Mouse (Mus musculus): Measurements from ENCODE around the gene Mta1. TPM values are rescaled to one million over a fixed set of nuclear protein-coding genes. Genes with fewer than 3 reads are reported as not detected.
A peak's percentile ranks its signal among the peaks of the same experiment; 100 is the strongest.

Mta1 gene
- polyA plus RNA-seq, 1 experiment, result 101 TPM

DNA sequence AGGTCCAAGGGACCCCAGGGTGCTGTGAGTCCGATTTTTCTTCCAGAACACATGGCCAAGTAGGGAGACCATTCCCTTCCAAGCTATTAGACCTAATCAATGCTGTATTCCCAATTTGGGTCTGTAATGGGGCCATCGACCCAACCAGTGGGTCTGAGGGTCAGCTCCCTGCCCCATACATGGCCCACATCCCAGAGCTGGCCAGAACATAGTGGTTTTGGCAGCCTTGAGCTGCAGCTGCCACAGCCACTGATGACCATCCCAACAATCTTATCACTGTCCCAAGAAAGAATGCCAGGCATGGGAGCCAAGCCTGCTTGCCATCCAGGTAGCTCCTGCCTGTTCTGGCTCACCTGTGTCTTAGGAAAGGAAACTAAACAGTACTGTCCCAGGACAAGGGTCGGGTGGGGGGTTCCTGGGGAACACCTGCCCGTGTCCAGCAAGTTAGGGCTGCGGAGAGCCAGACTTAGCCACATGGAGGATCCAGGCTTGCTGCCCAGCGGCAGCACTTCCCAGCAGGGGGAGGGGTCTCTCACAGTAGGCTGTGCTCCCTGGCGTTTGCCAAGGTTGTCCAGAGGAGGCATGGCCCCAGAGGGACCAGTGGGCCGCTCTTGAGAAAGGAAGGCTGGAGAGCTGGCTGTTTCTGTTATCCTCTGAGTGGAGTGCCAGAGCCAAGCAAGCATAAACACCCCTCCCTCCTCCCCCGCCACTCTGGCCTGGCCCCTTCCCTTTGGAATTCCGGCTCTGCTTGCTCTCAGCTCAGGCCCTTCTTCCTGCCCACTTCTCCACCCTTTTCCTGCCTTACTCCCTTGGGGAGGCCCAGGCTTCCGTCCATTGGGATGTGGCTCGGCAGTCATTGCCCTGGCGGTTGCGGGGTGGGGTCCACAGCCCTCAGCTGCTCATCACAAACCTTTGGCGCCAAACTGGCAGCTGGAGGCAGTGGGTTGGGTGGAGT is 44.2 kb downstream of the Mta1 start:
- Histone ChIP-seq H3K4me2 (ENCODE audit: low read depth) (peak overlapping the region; percentile 96), H3K36me3 (ENCODE audit: control insufficient read depth, insufficient read depth) (peaks cover 23% of the 10 kb centered on the region), H3K27me3 (ENCODE audit: control insufficient read depth, insufficient read depth, insufficient read length) (no peaks in the 10 kb centered on the region), H3K4me3 (peak overlapping the region; percentile 93), H3K79me2 (ENCODE audit: control insufficient read depth, insufficient read depth) (peaks cover 33% of the 10 kb centered on the region), H3ac (ENCODE audit: control insufficient read depth, insufficient read length) (peak overlapping the region; percentile 31)
- TF ChIP-seq MYOD1 (IDR thresholded peaks at IDR 0.05; ENCODE audit: control insufficient read depth in 1 of 3, insufficient read length in 2 of 3, low read depth in 2 of 3) (peak; percentile 71 to 97 (median 96)), SRF (IDR thresholded peaks at IDR 0.05; ENCODE audit: control insufficient read depth, insufficient read length, low read depth) (no peak), POLR2A (IDR thresholded peaks at IDR 0.05; ENCODE audit: insufficient read length, low read depth) (peak; percentile 48), TCF3 (IDR thresholded peaks at IDR 0.05; ENCODE audit: insufficient read length, low read depth) (peak; percentile 78), POLR2AphosphoS2 (IDR thresholded peaks at IDR 0.05; ENCODE audit: insufficient read length, low read depth) (peak; percentile 62), REST (IDR thresholded peaks at IDR 0.05; ENCODE audit: insufficient read depth, insufficient read length) (no peak), MYOG (IDR thresholded peaks at IDR 0.05; ENCODE audit: control insufficient read depth in 1 of 3, insufficient read depth in 1 of 3, insufficient read length in 2 of 3, low read depth in 2 of 3) (peak; percentile 82 to 97 (median 92)), TCF12 (IDR thresholded peaks at IDR 0.05; ENCODE audit: insufficient read depth, poor library complexity, severe bottlenecking) (no peak)

DNA sequence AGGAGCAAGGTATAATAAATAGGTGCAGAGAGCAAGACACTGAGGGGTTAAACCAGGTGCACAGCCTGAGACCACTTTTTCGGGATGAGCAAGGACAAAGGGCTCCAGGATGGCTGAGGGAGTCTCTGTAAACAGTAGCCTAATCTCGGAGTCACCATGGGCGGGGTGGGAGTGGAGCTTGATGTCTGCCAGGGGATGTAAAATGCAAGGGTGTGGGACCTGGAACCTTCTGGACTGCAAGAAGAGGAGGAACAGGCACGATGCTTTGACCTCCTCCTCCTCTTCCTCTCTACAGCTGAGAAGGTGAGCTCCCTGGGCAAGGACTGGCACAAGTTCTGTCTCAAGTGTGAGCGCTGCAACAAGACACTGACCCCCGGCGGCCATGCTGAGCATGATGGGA is 45.1 kb downstream of the Mta1 start:
- Histone ChIP-seq H3K79me2 (ENCODE audit: control insufficient read depth, insufficient read depth) (peaks cover 33% of the 10 kb centered on the region), H3K27me3 (ENCODE audit: control insufficient read depth, insufficient read depth, insufficient read length) (no peaks in the 10 kb centered on the region), H3K4me3 (peak overlapping the region; percentile 93), H3K36me3 (ENCODE audit: control insufficient read depth, insufficient read depth) (peaks cover 23% of the 10 kb centered on the region), H3ac (ENCODE audit: control insufficient read depth, insufficient read length) (peak overlapping the region; percentile 31), H3K4me2 (ENCODE audit: low read depth) (peak overlapping the region; percentile 96)
- TF ChIP-seq POLR2AphosphoS2 (IDR thresholded peaks at IDR 0.05; ENCODE audit: insufficient read length, low read depth), result peak; percentile 16
- TF ChIP-seq POLR2A (IDR thresholded peaks at IDR 0.05; ENCODE audit: insufficient read length, low read depth), result peak; percentile 19
- TF ChIP-seq TCF12 (IDR thresholded peaks at IDR 0.05; ENCODE audit: insufficient read depth, poor library complexity, severe bottlenecking), result no peak
- TF ChIP-seq TCF3 (IDR thresholded peaks at IDR 0.05; ENCODE audit: insufficient read length, low read depth), result no peak
- no peak for TF ChIP-seq E2F4 (IDR thresholded peaks at IDR 0.05; ENCODE audit: insufficient read depth)
- TF ChIP-seq MYOG (IDR thresholded peaks at IDR 0.05; ENCODE audit: control insufficient read depth in 1 of 3, insufficient read depth in 1 of 3, insufficient read length in 2 of 3, low read depth in 2 of 3), result no peak
- TF ChIP-seq SRF (IDR thresholded peaks at IDR 0.05; ENCODE audit: control insufficient read depth, insufficient read length, low read depth), result no peak
- no peak for TF ChIP-seq REST (IDR thresholded peaks at IDR 0.05; ENCODE audit: insufficient read depth, insufficient read length)

DNA sequence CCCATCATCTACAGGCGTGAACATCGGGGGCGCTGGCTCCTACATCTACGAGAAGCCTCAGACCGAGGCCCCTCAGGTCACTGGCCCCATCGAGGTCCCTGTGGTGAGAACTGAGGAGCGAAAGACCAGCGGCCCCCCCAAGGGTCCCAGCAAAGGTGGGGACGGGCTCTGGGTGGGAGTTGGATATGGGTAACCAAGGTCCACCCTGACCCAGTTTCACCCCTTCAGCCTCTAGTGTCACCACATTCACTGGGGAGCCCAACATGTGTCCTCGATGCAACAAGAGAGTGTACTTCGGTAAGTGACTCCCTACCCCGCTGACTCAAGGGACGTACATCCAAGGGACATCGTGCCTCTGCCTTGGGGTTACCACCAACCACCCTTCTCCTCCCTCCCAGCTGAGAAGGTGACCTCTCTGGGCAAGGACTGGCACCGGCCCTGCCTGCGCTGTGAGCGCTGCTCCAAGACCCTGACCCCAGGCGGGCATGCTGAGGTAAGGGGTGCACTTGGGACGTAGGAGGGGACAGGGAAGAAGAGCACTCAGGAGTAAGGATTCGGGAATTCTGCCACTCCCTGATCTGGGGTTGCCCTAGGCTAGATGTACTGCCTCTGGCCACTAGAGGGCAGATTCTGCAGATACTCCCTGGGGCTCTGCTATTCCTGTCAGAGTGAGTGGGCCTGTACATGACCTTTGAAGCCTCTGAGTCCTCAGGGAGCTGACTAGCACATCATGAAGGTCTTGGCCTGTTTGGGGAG is 46.1 kb downstream of the Mta1 start:
- Histone ChIP-seq H3K36me3 (ENCODE audit: control insufficient read depth, insufficient read depth) (peaks cover 23% of the 10 kb centered on the region), H3K4me3 (peak overlapping the region; percentile 93), H3K4me2 (ENCODE audit: low read depth) (peak overlapping the region; percentile 96), H3K27me3 (ENCODE audit: control insufficient read depth, insufficient read depth, insufficient read length) (no peaks in the 10 kb centered on the region), H3ac (ENCODE audit: control insufficient read depth, insufficient read length) (no peak overlapping the region), H3K79me2 (ENCODE audit: control insufficient read depth, insufficient read depth) (peaks cover 33% of the 10 kb centered on the region)
- TF ChIP-seq POLR2AphosphoS2 (IDR thresholded peaks at IDR 0.05; ENCODE audit: insufficient read length, low read depth) (peak; percentile 44), TCF12 (IDR thresholded peaks at IDR 0.05; ENCODE audit: insufficient read depth, poor library complexity, severe bottlenecking) (no peak), MYOD1 (IDR thresholded peaks at IDR 0.05; ENCODE audit: control insufficient read depth in 1 of 3, insufficient read length in 2 of 3, low read depth in 2 of 3) (peak in 1 of 3 experiments; percentile 1), REST (IDR thresholded peaks at IDR 0.05; ENCODE audit: insufficient read depth, insufficient read length) (no peak), USF1 (IDR thresholded peaks at IDR 0.05; ENCODE audit: low read depth) (no peak), SRF (IDR thresholded peaks at IDR 0.05; ENCODE audit: control insufficient read depth, insufficient read length, low read depth) (no peak)

DNA sequence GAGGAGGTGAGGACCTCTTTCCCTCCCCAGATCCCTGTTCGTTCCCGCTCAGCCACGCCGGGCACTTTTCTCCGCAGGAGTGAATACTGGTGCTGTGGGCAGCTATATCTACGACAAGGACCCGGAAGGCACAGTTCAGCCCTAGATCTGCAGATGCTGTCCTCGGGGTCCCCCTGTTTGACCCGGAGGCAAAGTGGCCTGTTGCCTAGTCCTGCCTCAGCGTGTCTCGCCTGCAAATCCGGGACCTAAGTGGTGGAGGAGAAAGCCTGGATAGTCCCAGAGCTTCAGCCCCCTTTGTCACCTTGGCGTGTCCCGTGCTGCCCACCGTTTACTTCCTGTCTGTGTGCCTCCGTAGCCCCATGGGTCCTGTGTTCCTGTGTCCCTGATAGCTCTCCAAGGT is 46.8 kb downstream of the Mta1 start:
- Histone ChIP-seq H3K4me3 (peak overlapping the region; percentile 93), H3K36me3 (ENCODE audit: control insufficient read depth, insufficient read depth) (peaks cover 23% of the 10 kb centered on the region), H3K4me2 (ENCODE audit: low read depth) (peak overlapping the region; percentile 96), H3K27me3 (ENCODE audit: control insufficient read depth, insufficient read depth, insufficient read length) (no peaks in the 10 kb centered on the region), H3ac (ENCODE audit: control insufficient read depth, insufficient read length) (no peak overlapping the region), H3K79me2 (ENCODE audit: control insufficient read depth, insufficient read depth) (peaks cover 33% of the 10 kb centered on the region)
- no peak for TF ChIP-seq TCF12 (IDR thresholded peaks at IDR 0.05; ENCODE audit: insufficient read depth, poor library complexity, severe bottlenecking)

DNA sequence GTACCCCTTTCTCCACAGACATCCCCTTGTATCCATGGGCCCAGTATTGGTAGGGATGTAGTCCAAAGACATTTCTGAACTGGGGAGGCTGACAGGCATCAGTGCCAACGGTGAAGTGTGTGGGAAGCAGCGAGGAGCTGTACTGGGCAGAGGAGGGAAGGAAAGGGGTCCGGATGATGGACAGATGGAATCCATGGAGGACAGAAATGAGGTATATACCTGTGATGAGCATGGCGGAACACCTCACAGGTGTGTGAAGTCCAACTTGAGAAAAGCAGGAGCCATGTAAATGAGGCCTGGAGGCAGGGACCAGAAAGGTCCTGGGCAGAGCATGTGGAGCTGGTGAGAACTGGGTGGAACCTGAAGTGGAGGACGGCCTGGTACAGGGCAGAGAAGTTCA is 47.5 kb downstream of the Mta1 start:
- no peaks in the 10 kb centered on the region for H3K27me3 ChIP-seq (ENCODE audit: control insufficient read depth, insufficient read depth, insufficient read length)
- H3K4me3 ChIP-seq, result no peak overlapping the region
- peaks cover 23% of the 10 kb centered on the region for H3K36me3 ChIP-seq (ENCODE audit: control insufficient read depth, insufficient read depth)
- peak overlapping the region; percentile 96 for H3K4me2 ChIP-seq (ENCODE audit: low read depth)
- TF ChIP-seq MAX (IDR thresholded peaks at IDR 0.05; ENCODE audit: low read depth) (no peak), MYOD1 (IDR thresholded peaks at IDR 0.05; ENCODE audit: control insufficient read depth in 1 of 3, insufficient read length in 2 of 3, low read depth in 2 of 3) (no peak), SRF (IDR thresholded peaks at IDR 0.05; ENCODE audit: control insufficient read depth, insufficient read length, low read depth) (no peak), TCF12 (IDR thresholded peaks at IDR 0.05; ENCODE audit: insufficient read depth, poor library complexity, severe bottlenecking) (no peak), USF1 (IDR thresholded peaks at IDR 0.05; ENCODE audit: low read depth) (no peak), TCF3 (IDR thresholded peaks at IDR 0.05; ENCODE audit: insufficient read length, low read depth) (no peak), REST (IDR thresholded peaks at IDR 0.05; ENCODE audit: insufficient read depth, insufficient read length) (no peak), CEBPB (IDR thresholded peaks at IDR 0.05; ENCODE audit: insufficient read depth, poor library complexity, severe bottlenecking) (no peak), MYOG (IDR thresholded peaks at IDR 0.05; ENCODE audit: control insufficient read depth in 1 of 3, insufficient read depth in 1 of 3, insufficient read length in 2 of 3, low read depth in 2 of 3) (no peak), POLR2A (IDR thresholded peaks at IDR 0.05; ENCODE audit: insufficient read length, low read depth) (no peak), POLR2AphosphoS2 (IDR thresholded peaks at IDR 0.05; ENCODE audit: insufficient read length, low read depth) (no peak), E2F4 (IDR thresholded peaks at IDR 0.05; ENCODE audit: insufficient read depth) (no peak)
- peaks cover 31% of the 10 kb centered on the region for H3K79me2 ChIP-seq (ENCODE audit: control insufficient read depth, insufficient read depth)
- H3ac ChIP-seq (ENCODE audit: control insufficient read depth, insufficient read length), result no peak overlapping the region
